Mouse (Mus musculus): Measurements from ENCODE around the gene Foxc1.

Foxc1 gene

GRCm38 (mm10) chr13:31806428-31806832, at the start of gene Foxc1:
Foxc1 (plus strand) TSS chr13:31806633.
- peak; percentile 85 for DNase-seq (ENCODE audit: low spot score)

DNA sequence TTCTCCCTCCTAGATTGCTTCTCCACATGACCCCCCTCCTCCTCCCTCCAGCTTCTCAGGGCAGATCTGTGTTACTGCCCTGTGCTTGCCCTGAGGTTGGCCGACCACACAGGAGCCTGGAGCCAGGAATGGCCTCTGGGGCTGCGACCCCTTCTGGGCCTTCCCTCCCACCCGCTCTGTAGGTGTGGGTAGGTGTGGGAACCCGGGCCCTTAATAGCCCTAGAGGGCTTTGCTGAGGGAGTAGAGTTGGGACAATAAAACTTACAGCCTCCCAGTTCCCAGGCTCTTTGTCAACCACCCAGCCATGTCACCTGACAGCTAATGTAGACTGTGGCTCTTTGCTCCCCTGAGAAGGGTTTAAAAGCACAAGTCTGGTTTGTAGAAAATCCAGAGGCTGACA, 46.0 kb upstream of the Foxc1 start:
- DNase-seq (ENCODE audit: low spot score): no peak

GRCm38 (mm10) chr13:31761057-31761456, 45.4 kb upstream of the Foxc1 start:
- DNase-seq (ENCODE audit: low spot score): no peak

DNA sequence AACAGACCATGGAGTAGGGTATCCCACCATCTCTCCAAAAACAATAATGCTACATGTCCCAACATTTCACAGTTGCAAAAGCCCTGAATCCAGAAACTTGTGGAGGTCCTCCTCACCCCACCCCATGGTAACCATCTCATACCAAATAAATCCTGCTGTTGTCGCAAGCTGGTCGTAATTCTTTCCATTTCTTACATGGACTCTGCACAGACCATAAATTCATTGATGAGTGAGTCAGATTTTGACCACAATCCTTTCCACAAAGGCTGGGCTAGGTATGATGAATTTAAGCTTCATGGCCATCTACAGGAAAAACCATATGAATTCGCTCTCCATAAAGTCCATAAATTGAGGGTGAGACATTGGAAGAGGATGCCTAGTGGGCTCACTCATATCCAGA, 42.0 kb upstream of the Foxc1 start:
- DNase-seq (ENCODE audit: low spot score): no peak

GRCm38 (mm10) chr13:31765564-31765963, 40.9 kb upstream of the Foxc1 start:
- no peak for DNase-seq (ENCODE audit: low spot score)

DNA sequence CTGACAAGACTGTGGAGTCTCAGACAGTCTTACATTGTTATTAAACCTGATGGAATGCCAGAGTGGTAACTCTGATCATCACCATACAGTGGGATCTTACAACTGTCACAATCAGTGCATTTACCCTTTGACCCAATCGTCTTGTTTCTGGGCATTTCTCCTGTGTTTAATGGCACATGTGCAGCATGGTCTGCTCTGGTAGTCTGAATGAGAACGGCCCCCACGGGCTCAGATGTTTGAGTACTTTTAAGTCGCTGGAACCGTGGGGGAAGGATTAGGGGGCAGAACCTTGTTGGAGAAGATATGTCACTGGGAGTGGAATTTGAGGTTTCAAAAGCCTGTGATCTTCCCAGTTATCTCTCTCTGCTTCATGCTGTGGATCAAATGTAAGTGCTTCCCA, 33.6 kb upstream of the Foxc1 start:
- DNase-seq (ENCODE audit: low spot score): no peak

GRCm38 (mm10) chr13:31775762-31776161, 30.7 kb upstream of the Foxc1 start:
- DNase-seq (ENCODE audit: low spot score): no peak

DNA sequence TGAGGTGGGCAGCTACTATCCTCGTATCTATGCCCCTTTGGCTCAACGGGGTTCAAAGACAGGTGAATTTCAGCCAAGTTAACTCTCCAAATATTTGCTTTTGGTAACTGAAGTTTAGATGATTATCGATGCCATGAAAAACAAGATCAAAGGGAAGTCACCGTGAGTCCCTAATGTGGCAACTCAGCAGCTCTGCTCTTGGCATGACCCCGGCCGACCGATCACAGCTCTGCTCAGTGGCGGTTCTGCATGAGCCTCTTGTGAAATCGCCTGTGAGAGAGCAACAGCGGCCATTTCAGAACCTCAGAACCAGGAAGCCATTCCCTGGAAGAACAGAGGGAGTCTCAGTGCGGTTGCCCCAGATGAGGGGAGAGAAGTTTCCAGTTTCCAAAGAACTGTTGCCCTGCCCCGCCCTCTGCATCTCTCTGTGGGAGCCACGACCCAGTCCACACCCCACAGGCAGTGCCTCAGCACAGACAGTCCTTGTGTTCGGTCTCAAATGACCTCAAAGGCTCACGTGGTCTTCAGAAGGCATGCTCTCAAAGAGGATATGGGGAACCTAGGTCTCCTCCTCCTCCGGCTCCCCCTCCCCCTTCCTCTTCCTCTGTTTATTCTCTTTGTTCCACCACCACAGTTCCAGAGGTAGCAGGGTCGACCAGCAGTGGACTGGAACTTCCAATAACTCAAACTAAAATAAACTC, 27.0 kb upstream of the Foxc1 start:
- no peak for DNase-seq (ENCODE audit: low spot score)

DNA sequence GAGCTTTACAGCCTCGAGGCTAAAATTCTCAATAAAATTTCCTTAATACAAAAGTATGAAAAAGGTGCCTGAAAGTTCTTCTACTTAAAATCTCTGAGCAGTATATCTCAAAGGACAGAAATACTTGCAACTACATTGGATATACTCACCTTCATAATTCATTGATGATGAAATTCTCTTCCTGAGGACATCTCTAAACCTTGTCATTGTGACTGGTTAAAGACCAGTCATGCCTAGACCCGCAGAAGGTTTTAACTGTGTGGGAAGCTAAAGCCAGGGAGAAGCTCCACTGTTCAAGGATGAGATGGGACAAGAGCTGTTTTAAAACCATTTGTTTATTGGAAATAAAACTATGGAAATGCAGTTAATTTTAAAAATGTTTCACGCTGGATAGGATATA, 26.1 kb upstream of the Foxc1 start:
- DNase-seq (ENCODE audit: low spot score): no peak

DNA sequence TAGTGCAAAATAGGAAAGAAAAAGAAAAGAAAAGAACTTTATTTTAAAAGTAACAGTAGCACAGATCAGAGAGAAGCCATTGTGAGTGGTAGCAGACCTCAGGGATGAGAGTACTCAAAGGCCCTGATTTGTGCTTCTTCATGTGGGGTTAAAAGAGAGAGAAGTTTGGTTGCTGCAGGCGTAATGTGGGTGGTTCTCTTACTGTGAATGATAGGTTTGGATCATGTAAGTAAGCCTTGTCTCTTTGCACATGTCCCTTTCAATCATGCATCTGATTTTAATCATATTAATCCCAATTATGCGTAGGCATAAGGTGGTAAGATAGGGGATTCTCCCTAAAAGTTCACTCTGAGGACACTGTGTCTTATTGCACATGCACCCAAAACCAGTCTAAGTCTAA, 24.4 kb upstream of the Foxc1 start:
- no peak for DNase-seq (ENCODE audit: low spot score)

DNA sequence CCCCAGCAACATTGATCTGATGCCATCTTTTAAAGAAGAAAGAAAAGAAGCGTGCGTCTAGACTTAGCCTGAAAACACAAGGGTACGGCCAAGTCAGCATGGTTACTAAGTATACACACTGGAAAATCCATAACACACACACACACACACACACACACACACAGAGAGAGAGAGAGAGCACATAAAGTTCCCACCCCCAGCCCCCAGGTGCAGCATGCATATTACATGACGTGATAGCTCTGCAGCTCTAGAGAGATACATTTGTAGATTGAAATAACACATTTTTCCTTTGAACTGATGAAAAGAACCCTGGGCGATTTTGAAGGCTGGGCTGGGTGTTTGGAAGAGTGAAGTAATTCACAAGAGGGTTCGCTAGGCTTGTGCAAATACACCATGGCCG, 21.7 kb upstream of the Foxc1 start:
- DNase-seq (ENCODE audit: low spot score): no peak

GRCm38 (mm10) chr13:31792480-31793132, 13.8 kb upstream of the Foxc1 start:
- peak; percentile 39 for DNase-seq (ENCODE audit: low spot score)

DNA sequence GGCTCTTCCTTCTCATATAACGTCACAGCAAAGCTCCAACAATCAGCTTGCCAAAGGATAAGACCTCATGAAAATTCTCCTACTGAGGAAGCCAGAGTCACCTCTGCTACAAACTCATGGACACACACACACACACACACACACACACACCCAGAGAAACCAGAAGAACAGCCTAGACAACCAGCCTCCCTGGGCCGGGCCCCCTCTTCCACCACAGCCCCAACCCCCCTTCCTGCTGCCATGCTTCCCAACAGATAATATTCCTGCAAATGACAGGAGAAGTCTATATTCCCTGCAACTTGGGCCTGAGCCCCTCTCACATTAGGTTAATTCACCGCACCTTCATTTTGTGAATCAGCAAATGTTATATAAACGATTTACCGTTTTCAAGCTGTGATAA, 13.3 kb upstream of the Foxc1 start:
- DNase-seq (ENCODE audit: low spot score): no peak

DNA sequence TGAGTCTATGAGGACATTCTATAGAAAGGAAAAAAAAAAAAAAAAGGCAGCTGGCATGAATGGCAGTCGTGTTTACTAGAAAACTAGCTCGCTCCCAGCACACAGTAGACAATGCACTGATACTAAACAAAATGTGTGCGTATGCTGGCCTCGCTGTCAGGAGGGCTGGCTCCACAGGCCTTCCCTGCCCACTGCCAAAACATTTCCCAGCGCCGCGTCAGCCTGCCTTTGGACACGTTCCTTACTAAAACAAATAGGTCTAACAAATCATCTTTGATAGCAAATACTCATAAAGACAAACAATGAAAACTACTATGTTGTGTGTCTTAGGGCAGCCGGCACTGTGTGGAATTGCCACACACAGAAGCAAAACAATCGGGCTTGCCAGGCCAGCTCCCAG, 9.1 kb upstream of the Foxc1 start:
- DNase-seq (ENCODE audit: low spot score): no peak

- DNase-seq (ENCODE audit: low spot score): no peak
Observed at GRCm38 (mm10) chr13:31798075-31798474, 8.4 kb upstream of the Foxc1 start.

GRCm38 (mm10) chr13:31800581-31801576, 5.6 kb upstream of the Foxc1 start:
- DNase-seq (ENCODE audit: low spot score): peak; percentile 85

- DNase-seq (ENCODE audit: low spot score): no peak
Observed at GRCm38 (mm10) chr13:31801703-31802305, 4.6 kb upstream of the Foxc1 start.

DNA sequence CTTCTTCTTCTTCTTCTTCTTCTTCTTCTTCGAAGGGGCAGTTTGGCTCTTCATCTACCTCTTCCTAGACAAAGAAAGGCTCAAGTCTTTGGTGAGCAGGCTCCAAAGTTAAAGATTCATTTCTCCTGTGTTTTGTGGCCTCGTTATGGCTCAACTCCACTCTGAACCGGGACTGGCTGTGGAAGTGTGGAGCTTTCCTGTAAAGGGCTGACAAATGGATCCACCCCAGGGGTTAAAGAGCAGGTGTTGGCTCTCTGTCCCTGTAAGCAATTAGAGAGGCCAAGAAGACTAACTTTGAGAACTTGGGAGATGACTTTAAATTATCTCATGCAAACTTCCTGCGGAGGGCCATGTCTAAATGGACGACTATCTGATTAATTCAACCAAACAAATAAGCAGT, 4.0 kb upstream of the Foxc1 start:
- no peak for DNase-seq (ENCODE audit: low spot score)

- DNase-seq (ENCODE audit: low spot score): no peak
Observed at GRCm38 (mm10) chr13:31803166-31804093, 3.0 kb upstream of the Foxc1 start.

- DNase-seq (ENCODE audit: low spot score): no peak
Observed at GRCm38 (mm10) chr13:31804571-31804970, 1.9 kb upstream of the Foxc1 start.

- DNase-seq (ENCODE audit: low spot score): no peak
Observed at GRCm38 (mm10) chr13:31805831-31806427, 504 bp upstream of the Foxc1 start.

All from ovary, postnatal 36 days (tissue).